Mouse (Mus musculus): ENCODE results near the gene Sdr39u1. TPM values are rescaled to one million over a fixed set of nuclear protein-coding genes. Genes with fewer than 3 reads are reported as not detected.
A peak's percentile ranks its signal among the peaks of the same experiment; 100 is the strongest.

Sdr39u1 gene
- polyA plus RNA-seq, 2 experiments, result 80.2 to 81.0 TPM

DNA sequence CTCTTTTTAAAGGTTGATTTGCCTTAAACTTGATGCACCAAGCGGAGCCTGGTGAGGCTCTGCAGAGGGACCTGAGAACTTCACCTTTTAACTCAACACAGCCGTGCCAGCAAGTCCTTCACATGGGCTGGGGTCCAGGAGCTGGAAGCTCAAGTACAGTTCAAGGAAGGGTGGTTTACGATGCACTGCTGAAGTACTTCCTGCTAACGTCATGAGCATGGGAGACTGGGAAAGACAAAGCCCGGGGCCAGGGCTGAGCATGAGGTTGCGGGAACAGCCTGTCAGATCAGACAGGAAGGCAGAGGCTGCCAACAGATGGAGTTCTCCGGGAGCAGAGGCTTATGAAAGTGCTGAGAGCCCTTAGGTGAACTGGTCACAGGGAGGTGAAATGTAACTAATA lies 33.5 kb upstream of the Sdr39u1 start:
- peak; percentile 53 for DNase-seq (ENCODE audit: low spot score)
- no peak for TF ChIP-seq POLR2A (IDR thresholded peaks at IDR 0.05; ENCODE audit: borderline replicate concordance, extremely low read depth, insufficient read depth, insufficient read length)
- WGBS, result 19% methylated on average over 7 of the region's 7 CpGs

DNA sequence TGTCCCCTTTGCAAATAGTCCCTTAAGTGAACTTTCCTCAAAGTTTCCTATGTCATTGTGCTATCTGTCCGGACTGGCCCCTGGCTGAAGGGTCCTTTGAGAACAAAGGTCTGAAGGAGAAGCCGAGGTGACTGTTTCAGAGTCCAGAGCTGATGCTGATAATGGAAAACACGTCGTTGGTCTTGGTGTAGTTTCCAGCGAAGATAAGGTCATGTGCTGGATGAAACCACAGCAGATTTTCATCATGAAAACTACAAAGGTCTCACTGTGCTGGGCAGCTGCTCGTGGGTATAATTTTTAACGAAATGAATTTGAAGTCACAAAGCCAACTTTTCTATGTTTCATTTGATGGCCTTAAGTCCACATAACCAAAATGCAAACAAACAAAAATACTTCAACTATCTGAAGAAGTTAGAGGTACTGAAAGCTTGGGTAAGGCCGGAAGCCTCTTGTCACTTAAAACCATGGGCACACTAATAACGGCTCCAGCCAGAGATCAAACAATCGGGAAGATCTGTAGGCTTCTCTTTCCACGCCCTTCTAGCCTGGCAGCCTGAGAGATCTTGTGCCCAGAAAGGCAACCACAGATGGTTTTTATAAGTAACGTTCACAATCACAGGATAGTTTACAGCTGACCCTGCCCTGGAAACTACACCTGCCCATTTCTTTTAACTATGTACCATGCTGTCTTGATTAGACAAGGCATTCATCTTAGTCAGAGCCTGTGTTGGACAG lies 29.3 kb upstream of the Sdr39u1 start:
- no peaks in the 10 kb centered on the region for H3K27me3 ChIP-seq (ENCODE audit: control insufficient read depth, insufficient read depth, low read length)
- no peak for TF ChIP-seq POLR2A (IDR thresholded peaks at IDR 0.05; ENCODE audit: borderline replicate concordance, extremely low read depth, insufficient read depth, insufficient read length)
- no peak for ATAC-seq (ENCODE audit: low FRiP score, low read depth)

More for the DNA sequence above, 33.5 kb upstream of the Sdr39u1 start:
- no peak overlapping the region for H3K4me2 ChIP-seq (replicated peaks; ENCODE audit: low read depth, low read length, severe bottlenecking)
- H3K4me1 ChIP-seq (ENCODE audit: control insufficient read depth, insufficient read depth, low read length), result peaks cover 4% of the 10 kb centered on the region; the same call in 1 of the 2 replicates
- H3K27me3 ChIP-seq (ENCODE audit: control insufficient read depth, insufficient read depth, low read length), result no peaks in the 10 kb centered on the region
- no peaks in the 10 kb centered on the region for H3K36me3 ChIP-seq (ENCODE audit: control insufficient read depth, insufficient read depth, low read length)
- no peaks in the 10 kb centered on the region for H3K9me3 ChIP-seq (ENCODE audit: control insufficient read depth, low read length)
- 0 out of 2 replicates have a peak overlapping the region, but pooled peaks have one; percentile 9 for H3K27ac ChIP-seq (replicated peaks; ENCODE audit: low read depth, low read length)
- peak; percentile 19; the same call in 1 of the 2 replicates for ATAC-seq (ENCODE audit: low FRiP score, low read depth)
- H3K4me3 ChIP-seq (replicated peaks; ENCODE audit: low read length), result no peak overlapping the region
- H3K9ac ChIP-seq (ENCODE audit: low read depth, low read length, severe bottlenecking), result peak overlapping the region; percentile 17; the same call in 1 of the 2 replicates

DNA sequence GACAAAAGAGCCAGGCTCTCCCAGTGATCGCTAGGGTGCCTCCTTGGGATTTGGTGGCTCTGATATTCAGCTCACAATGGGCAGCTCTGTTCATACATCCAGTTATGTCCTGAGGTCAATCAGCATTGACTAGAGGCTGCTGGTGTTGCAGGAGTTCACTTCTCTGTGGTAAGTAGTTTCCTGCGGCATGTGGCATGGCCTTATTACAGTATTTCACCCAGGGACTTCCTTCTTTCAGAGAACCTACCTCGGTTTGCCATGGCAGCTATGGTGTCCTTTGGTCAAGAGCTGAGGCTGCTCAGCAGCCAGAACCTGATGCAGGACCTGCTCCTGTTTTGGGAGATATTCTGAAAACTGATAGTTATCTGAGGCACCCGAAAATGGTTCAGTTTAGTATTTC lies 26.8 kb upstream of the Sdr39u1 start:
- Histone ChIP-seq H3K4me1 (ENCODE audit: control insufficient read depth, insufficient read depth, low read length) (no peaks in the 10 kb centered on the region), H3K27me3 (ENCODE audit: control insufficient read depth, insufficient read depth, low read length) (no peaks in the 10 kb centered on the region), H3K36me3 (ENCODE audit: control insufficient read depth, insufficient read depth, low read length) (no peaks in the 10 kb centered on the region), H3K9ac (ENCODE audit: low read depth, low read length, severe bottlenecking) (no peak overlapping the region), H3K9me3 (ENCODE audit: control insufficient read depth, low read length) (no peaks in the 10 kb centered on the region), H3K4me3 (replicated peaks; ENCODE audit: low read length) (no peak overlapping the region), H3K27ac (replicated peaks; ENCODE audit: low read depth, low read length) (no peak overlapping the region), H3K4me2 (replicated peaks; ENCODE audit: low read depth, low read length, severe bottlenecking) (no peak overlapping the region)
- ATAC-seq (ENCODE audit: low FRiP score, low read depth) (no peak), DNase-seq (ENCODE audit: low spot score) (no peak)
- no peak for TF ChIP-seq POLR2A (IDR thresholded peaks at IDR 0.05; ENCODE audit: borderline replicate concordance, extremely low read depth, insufficient read depth, insufficient read length)
- WGBS, result 85% methylated on average over 4 of the region's 4 CpGs

More for the DNA sequence above, 29.3 kb upstream of the Sdr39u1 start:
- Histone ChIP-seq H3K9me3 (ENCODE audit: control insufficient read depth, low read length) (no peaks in the 10 kb centered on the region), H3K4me3 (replicated peaks; ENCODE audit: low read length) (no peak overlapping the region), H3K27ac (replicated peaks; ENCODE audit: low read depth, low read length) (no peak overlapping the region), H3K4me1 (ENCODE audit: control insufficient read depth, insufficient read depth, low read length) (peaks cover 4% of the 10 kb centered on the region; the same call in 1 of the 2 replicates), H3K36me3 (ENCODE audit: control insufficient read depth, insufficient read depth, low read length) (no peaks in the 10 kb centered on the region), H3K4me2 (replicated peaks; ENCODE audit: low read depth, low read length, severe bottlenecking) (no peak overlapping the region), H3K9ac (ENCODE audit: low read depth, low read length, severe bottlenecking) (no peak overlapping the region)
- DNase-seq (ENCODE audit: low spot score), result no peak
- WGBS, result 29% methylated on average over 12 of the region's 12 CpGs

DNA sequence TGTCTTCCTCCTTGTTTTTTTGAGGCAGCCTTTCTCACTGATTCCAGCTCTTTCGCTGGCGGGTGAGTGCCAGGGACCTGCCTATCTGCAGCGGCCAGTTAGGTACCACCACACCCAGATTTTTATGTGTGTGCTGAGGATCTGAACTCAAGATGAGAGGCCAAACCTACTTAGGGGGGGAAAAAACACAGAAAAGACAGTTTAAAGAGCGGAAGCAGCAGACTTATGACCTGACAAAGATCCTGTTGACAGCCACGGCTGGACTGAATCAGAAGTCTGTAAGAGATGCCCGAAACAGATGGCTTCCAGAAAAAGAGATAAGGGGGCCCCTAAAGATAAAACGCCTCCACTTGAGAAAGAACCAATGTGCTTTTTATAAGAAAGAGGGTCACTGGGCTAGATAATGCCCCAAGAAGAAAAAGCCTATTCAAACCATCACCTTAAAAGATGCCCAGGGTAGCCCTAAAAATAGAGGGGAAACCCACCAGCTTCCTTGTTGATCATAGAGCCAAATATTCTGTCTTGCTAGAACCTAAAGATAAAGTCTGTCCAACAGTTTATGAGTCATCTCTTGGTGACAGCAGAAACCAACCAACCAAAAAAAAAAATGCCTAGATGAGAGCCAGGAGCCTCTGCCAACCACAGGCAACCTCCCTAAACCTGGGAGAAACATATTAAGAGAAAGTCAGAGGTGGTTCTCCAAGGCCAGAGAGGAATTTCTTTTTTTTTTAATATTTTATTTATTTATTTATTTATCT lies 22.6 kb upstream of the Sdr39u1 start:
- 29% methylated on average over 7 of the region's 7 CpGs for WGBS

DNA sequence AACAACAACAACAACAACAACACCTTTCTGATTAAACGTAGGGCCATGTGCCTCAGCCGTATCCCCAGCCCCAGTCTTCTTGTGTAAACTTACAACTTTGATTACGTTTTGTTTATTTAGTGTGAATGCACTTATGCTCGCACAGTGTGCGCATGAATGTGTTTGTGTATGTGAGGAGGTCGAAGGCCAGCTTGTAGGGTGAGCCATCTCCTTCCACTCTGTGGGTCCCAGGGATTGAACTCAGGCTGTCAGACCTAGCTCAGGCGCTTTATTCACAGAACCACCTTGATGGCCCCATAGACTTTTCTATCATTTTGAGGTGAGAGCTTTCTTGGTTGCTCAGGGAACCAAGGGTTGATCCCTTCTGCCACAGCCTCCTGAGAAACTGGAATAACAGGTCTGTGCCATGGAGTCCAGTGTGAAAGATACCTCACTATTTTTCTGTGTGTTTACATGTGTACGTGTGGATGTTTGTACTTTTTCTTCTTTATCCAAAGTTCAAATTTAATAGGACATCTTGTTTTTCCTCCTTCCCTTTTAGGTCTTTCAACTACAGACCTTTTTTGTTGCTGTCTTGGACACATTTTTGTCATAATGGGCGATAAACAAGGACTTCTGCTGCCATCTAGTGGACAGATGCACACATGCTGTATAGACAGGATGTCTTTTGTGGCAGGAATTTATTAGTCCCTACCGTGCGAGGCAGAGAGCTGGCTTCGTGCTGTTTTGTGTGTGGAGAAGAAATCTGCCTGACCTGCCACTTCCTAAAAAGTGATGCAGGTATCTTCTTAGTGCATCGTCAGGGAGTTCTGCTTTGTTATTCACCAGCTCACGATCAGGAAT lies 18.4 kb upstream of the Sdr39u1 start:
- TF ChIP-seq POLR2A (IDR thresholded peaks at IDR 0.05; ENCODE audit: borderline replicate concordance, extremely low read depth, insufficient read depth, insufficient read length), result no peak
- Histone ChIP-seq H3K4me1 (ENCODE audit: control insufficient read depth, insufficient read depth, low read length) (no peaks in the 10 kb centered on the region), H3K27ac (replicated peaks; ENCODE audit: low read depth, low read length) (no peak overlapping the region), H3K9me3 (ENCODE audit: control insufficient read depth, low read length) (no peaks in the 10 kb centered on the region), H3K4me2 (replicated peaks; ENCODE audit: low read depth, low read length, severe bottlenecking) (no peak overlapping the region), H3K27me3 (ENCODE audit: control insufficient read depth, insufficient read depth, low read length) (no peaks in the 10 kb centered on the region), H3K9ac (ENCODE audit: low read depth, low read length, severe bottlenecking) (no peak overlapping the region), H3K36me3 (ENCODE audit: control insufficient read depth, insufficient read depth, low read length) (no peaks in the 10 kb centered on the region), H3K4me3 (replicated peaks; ENCODE audit: low read length) (no peak overlapping the region)
- WGBS, result 40% methylated on average over 14 of the region's 14 CpGs
- peak; percentile 96 for DNase-seq (ENCODE audit: low spot score)
- ATAC-seq (ENCODE audit: low FRiP score, low read depth), result peak; percentile 75; the same call in 1 of the 2 replicates

More for the DNA sequence above, 22.6 kb upstream of the Sdr39u1 start:
- no peak for ATAC-seq (ENCODE audit: low FRiP score, low read depth)
- Histone ChIP-seq H3K36me3 (ENCODE audit: control insufficient read depth, insufficient read depth, low read length) (no peaks in the 10 kb centered on the region), H3K4me2 (replicated peaks; ENCODE audit: low read depth, low read length, severe bottlenecking) (no peak overlapping the region), H3K27ac (replicated peaks; ENCODE audit: low read depth, low read length) (no peak overlapping the region), H3K9me3 (ENCODE audit: control insufficient read depth, low read length) (no peaks in the 10 kb centered on the region), H3K9ac (ENCODE audit: low read depth, low read length, severe bottlenecking) (no peak overlapping the region), H3K4me3 (replicated peaks; ENCODE audit: low read length) (no peak overlapping the region), H3K4me1 (ENCODE audit: control insufficient read depth, insufficient read depth, low read length) (no peaks in the 10 kb centered on the region), H3K27me3 (ENCODE audit: control insufficient read depth, insufficient read depth, low read length) (no peaks in the 10 kb centered on the region)
- DNase-seq (ENCODE audit: low spot score), result no peak
- no peak for TF ChIP-seq POLR2A (IDR thresholded peaks at IDR 0.05; ENCODE audit: borderline replicate concordance, extremely low read depth, insufficient read depth, insufficient read length)
